Mouse (Mus musculus) hindbrain, embryonic 14.5 days (tissue): ENCODE data around the gene 2810459M11Rik. TPM values are rescaled to one million over a fixed set of nuclear protein-coding genes. Genes with fewer than 3 reads are reported as not detected.
A peak's percentile ranks its signal among the peaks of the same experiment; 100 is the strongest.
"Not testable (repeated sequence)": the region's sequence is repeated elsewhere in the genome, so short reads cannot be mapped to it uniquely, and the experiment has no call there.

Experiments used
- ATAC-seq: fragments of 200-750 bp; cut with Nextera tagmentation; 2 replicates; pipeline ENCODE4 v1.8.0; 2017; ENCODE audit warnings: moderate number of reproducible peaks, mild to moderate bottlenecking, moderate TSS enrichment, moderate library complexity; ENCODE audit not compliant: low FRiP score
- DNase-seq: peaks from one replicate; pipeline ENCODE4 v3.0.0-alpha.2; 2015; ENCODE audit warnings: low spot score
- H3K27ac ChIP-seq: fragments of 300-500 bp; sonication (generic); 2 replicates; pipeline ENCODE4 v1.5.1; 2014; ENCODE audit warnings: mild to moderate bottlenecking, moderate library complexity
- H3K27me3 ChIP-seq: fragments of 300-500 bp; sonication (generic); 2 replicates; pipeline ENCODE4 v1.6.1; 2014; ENCODE audit warnings: mild to moderate bottlenecking, low read length, mixed read lengths; ENCODE audit not compliant: control insufficient read depth, insufficient read depth
- H3K36me3 ChIP-seq: fragments of 300-500 bp; sonication (generic); replicated peaks from 2 replicates; pipeline ENCODE4 v1.6.1; 2014; ENCODE audit not compliant: control insufficient read depth, insufficient read depth
- H3K4me1 ChIP-seq: fragments of 300-500 bp; sonication (generic); replicated peaks from 2 replicates; pipeline ENCODE4 v1.6.1; 2014; ENCODE audit warnings: antibody characterized with exemption, low read length, mixed read lengths; ENCODE audit not compliant: control insufficient read depth, insufficient read depth
- H3K4me2 ChIP-seq: fragments of 300-500 bp; sonication (generic); replicated peaks from 2 replicates; pipeline ENCODE4 v1.6.1; 2014; ENCODE audit warnings: mild to moderate bottlenecking, moderate library complexity
- H3K4me3 ChIP-seq: fragments of 300-500 bp; sonication (generic); replicated peaks from 2 replicates; pipeline ENCODE4 v1.5.1; 2014; ENCODE audit warnings: mild to moderate bottlenecking, low read length
- H3K9ac ChIP-seq: fragments of 300-500 bp; sonication (generic); 2 replicates; pipeline ENCODE4 v1.6.1; 2014
- H3K9me3 ChIP-seq: fragments of 300-500 bp; sonication (generic); 2 replicates; pipeline ENCODE4 v1.6.1; 2016; ENCODE audit warnings: low read length; ENCODE audit not compliant: control insufficient read depth
- WGBS: fragments of 180-500 bp; shearing (Covaris S2); extraction: QIAGEN DNeasy Blood & Tissue Kit; methylation state at CpG from one replicate; pipeline ENCODE4 v1.1.7; 2014; 5-methylcytosine and 5-hydroxymethylcytosine counted together
- polyA plus RNA-seq: library from polyadenylated mRNA; unstranded; fragments of >200 nt; fragmentation: Nextera tagmentation; extraction: Ambion mirVana; gene quantifications from 2 replicates; pipeline ENCODE4 v1.2.1, GENCODE M21; 2014

Gene 2810459M11Rik
- 8.6 and 12.7 TPM in 2 replicates for polyA plus RNA-seq

DNA sequence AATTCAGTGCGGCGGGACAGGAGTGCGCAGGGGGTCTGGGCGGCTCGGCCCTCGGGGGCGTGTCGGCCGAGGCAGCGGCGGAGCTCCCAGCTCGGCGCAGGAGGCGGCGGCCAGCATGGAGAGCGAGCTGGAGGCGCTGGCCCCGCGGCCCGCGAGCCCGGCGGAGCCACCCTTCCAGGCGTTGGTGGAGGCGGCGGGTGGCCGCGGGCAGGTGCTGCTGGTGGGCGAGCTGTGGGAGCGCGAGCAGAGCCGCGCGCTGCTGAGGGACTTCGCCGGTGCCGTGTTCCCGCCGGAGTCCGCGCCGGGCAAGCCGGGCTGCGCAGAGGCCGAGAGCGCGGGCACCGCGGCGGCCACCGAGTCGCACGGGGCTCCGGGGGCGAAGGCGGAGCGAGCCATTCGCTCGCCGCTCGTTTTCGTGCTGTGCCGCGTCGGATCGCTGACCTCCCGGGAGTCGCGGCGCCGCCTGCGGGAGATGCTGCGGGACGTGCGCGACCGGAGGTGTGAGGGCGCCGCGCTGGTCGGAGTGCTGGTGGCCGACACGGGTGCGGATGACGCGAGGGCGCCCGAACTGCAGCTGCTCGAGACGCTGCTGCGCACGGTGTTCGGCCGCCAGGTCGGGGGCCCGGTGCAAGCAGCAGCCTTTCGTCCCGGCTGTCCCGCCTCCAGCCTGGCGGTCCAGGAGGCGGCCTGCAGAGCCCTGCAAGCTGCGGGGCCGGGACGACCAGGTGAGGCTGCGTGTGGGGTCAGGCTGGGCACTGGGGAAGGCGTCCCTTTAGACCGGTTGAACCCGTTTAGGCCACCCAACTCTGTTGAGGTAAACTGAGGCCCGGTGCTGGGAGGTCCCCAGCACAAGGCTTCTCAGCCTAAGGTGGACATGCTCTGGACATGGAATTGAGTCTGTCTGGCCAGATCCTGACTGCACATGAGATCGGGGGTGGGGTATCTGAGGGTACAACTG lies at the start of gene 2810459M11Rik:
TSS of gene 2810459M11Rik (plus strand) at position 16 of the 958 bp plus-strand sequence.
- Histone ChIP-seq H3K27ac (peak within 1 kb of the TSS; percentile 43; the same call in 1 of the 2 replicates), H3K36me3 (no peaks in the 10 kb centered on the region), H3K4me1 (peaks cover 7% of the 10 kb centered on the region; the same call in 1 of the 2 replicates), H3K9me3 (peaks cover 5% of the 10 kb centered on the region; the same call in 1 of the 2 replicates), H3K4me2 (peak within 1 kb of the TSS; percentile 98), H3K9ac (peak within 1 kb of the TSS; percentile 74), H3K4me3 (peak within 1 kb of the TSS; percentile 68), H3K27me3 (peaks cover 44% of the 10 kb centered on the region)
- DNase-seq (no peak), ATAC-seq (peak; percentile 83)
- under 1% methylated on average over 97 of the region's 110 CpGs for WGBS

- Histone ChIP-seq H3K27me3 (no peaks in the 10 kb centered on the region), H3K9me3 (peaks cover 3% of the 10 kb centered on the region; the same call in 1 of the 2 replicates), H3K4me2 (no peak overlapping the region), H3K4me1 (no peaks in the 10 kb centered on the region), H3K9ac (no peak overlapping the region), H3K27ac (no peak overlapping the region), H3K4me3 (no peak overlapping the region), H3K36me3 (no peaks in the 10 kb centered on the region)
- WGBS: 85% methylated on average over 1 of the region's 1 CpGs
- no peak for DNase-seq
- no peak for ATAC-seq
These were observed 48.4 kb upstream of the 2810459M11Rik start for GRCm38 (mm10) chr1:85997221-85997620.

- Histone ChIP-seq H3K4me1 (no peaks in the 10 kb centered on the region), H3K27ac (no peak overlapping the region), H3K4me3 (no peak overlapping the region), H3K27me3 (no peaks in the 10 kb centered on the region), H3K9ac (no peak overlapping the region), H3K9me3 (peaks cover 3% of the 10 kb centered on the region; the same call in 1 of the 2 replicates), H3K36me3 (no peaks in the 10 kb centered on the region), H3K4me2 (no peak overlapping the region)
- no peak for ATAC-seq
- 85% methylated on average over 4 of the region's 4 CpGs for WGBS
- DNase-seq: no peak
These were observed 47.7 kb upstream of the 2810459M11Rik start for GRCm38 (mm10) chr1:85998012-85998411.

GRCm38 (mm10) chr1:85999853-86000570 lies 45.7 kb upstream of the 2810459M11Rik start:
- no peaks in the 10 kb centered on the region for H3K27me3 ChIP-seq
- 87% methylated on average over 18 of the region's 18 CpGs for WGBS
- no peak overlapping the region for H3K4me3 ChIP-seq

GRCm38 (mm10) chr1:86005540-86005939 lies 40.1 kb upstream of the 2810459M11Rik start:
- 95% methylated on average over 10 of the region's 10 CpGs for WGBS
- no peak overlapping the region for H3K4me2 ChIP-seq
- no peaks in the 10 kb centered on the region for H3K9me3 ChIP-seq
- no peaks in the 10 kb centered on the region for H3K27me3 ChIP-seq
- DNase-seq: no peak
- no peak for ATAC-seq
- H3K27ac ChIP-seq: no peak overlapping the region
- H3K36me3 ChIP-seq: no peaks in the 10 kb centered on the region
- no peak overlapping the region for H3K9ac ChIP-seq
- H3K4me1 ChIP-seq: no peaks in the 10 kb centered on the region
- no peak overlapping the region for H3K4me3 ChIP-seq

More at GRCm38 (mm10) chr1:85999853-86000570, 45.7 kb upstream of the 2810459M11Rik start:
- ATAC-seq (no peak), DNase-seq (no peak)
- H3K9me3 ChIP-seq: no peaks in the 10 kb centered on the region
- H3K27ac ChIP-seq: no peak overlapping the region
- no peak overlapping the region for H3K9ac ChIP-seq
- H3K4me1 ChIP-seq: no peaks in the 10 kb centered on the region
- H3K4me2 ChIP-seq: no peak overlapping the region
- H3K36me3 ChIP-seq: no peaks in the 10 kb centered on the region

- no peaks in the 10 kb centered on the region for H3K4me1 ChIP-seq
- 92% methylated on average over 6 of the region's 6 CpGs for WGBS
These were observed 39.6 kb upstream of the 2810459M11Rik start for GRCm38 (mm10) chr1:86006040-86006439.

DNA sequence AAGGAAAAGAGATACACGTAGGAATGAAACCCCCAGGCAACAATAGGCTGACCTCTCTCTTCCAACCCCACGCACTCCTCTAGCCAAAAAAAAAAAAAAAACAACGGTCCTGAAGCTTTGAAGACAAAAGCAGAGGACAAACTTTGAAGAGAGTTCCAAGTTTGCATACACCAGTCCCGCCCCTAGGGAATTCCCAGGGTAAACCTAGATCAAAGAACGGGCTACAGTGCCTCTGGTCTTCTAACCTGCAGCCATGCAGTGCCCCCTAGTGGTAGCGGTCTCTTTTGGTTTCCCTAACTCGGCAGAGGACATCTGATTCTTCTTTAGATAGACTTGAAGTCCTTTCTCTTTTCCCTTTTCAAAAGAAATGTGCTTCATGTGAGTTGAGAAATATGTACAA lies 37.9 kb upstream of the 2810459M11Rik start:
- H3K4me2 ChIP-seq: no peak overlapping the region
- H3K36me3 ChIP-seq: no peaks in the 10 kb centered on the region
- no peaks in the 10 kb centered on the region for H3K9me3 ChIP-seq
- ATAC-seq: peak; percentile 77; the same call in 1 of the 2 replicates
- H3K27ac ChIP-seq: no peak overlapping the region
- no peaks in the 10 kb centered on the region for H3K27me3 ChIP-seq
- WGBS: under 1% methylated on average over 7 of the region's 7 CpGs
- DNase-seq: peak; percentile 97
- no peaks in the 10 kb centered on the region for H3K4me1 ChIP-seq
- H3K9ac ChIP-seq: no peak overlapping the region
- no peak overlapping the region for H3K4me3 ChIP-seq

More at GRCm38 (mm10) chr1:86006040-86006439, 39.6 kb upstream of the 2810459M11Rik start:
- DNase-seq (no peak), ATAC-seq (no peak)
- Histone ChIP-seq H3K27me3 (no peaks in the 10 kb centered on the region), H3K9ac (no peak overlapping the region), H3K9me3 (no peaks in the 10 kb centered on the region), H3K27ac (no peak overlapping the region), H3K4me2 (no peak overlapping the region), H3K4me3 (no peak overlapping the region), H3K36me3 (no peaks in the 10 kb centered on the region)

DNA sequence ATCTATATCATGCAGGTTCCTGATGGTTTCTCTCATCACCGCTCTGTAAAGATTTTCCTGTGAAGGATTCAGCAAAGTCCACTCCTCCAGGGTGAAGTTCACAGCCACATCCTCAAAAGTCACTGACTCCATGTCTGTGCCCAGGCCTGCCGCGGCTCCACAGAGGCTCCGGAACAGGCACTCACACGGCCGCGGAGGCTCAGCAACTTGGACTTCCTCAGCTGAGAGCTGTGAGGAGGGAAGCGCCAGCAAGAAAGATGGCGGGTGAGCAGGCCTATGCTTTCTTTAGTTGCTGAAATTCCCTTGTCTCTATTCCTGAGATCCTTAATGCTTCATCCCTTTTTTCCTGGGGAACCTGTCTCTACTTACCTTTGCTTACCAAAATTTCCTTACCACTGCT lies 29.9 kb upstream of the 2810459M11Rik start:
- not testable (repeated sequence) for H3K27ac ChIP-seq, DNase-seq, H3K9me3 ChIP-seq, H3K9ac ChIP-seq, ATAC-seq, H3K4me3 ChIP-seq, H3K4me2 ChIP-seq, H3K4me1 ChIP-seq, H3K36me3 ChIP-seq
- 96% methylated on average over 9 of the region's 9 CpGs for WGBS
- H3K27me3 ChIP-seq: peaks cover 17% of the 10 kb centered on the region

DNA sequence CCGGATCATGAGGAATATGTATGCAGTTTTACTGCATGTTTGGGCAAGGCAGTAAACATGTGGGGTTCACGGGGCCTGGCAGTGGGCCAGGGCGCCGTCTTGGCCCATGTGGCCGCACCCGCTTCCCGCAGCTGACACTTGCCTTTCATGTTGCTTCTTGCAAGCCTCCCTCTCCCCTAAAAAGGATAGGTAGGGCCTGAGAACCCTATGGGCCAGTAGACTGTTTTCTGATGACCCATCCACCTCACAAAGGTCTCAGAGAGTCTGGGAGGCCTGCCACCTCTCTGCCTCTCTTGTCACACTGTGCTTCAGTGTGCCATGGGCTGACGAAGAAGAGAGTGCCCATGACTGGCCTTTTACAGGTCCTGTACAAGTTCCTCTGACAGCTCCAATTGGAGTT lies 29.1 kb upstream of the 2810459M11Rik start, which contains the start of gene Spata3:
TSS of gene Spata3 (plus strand) at position 301 of the 400 bp plus-strand sequence.
- DNase-seq: no peak
- Histone ChIP-seq H3K9ac (no peak within 1 kb of the TSS), H3K9me3 (no peaks in the 10 kb centered on the region), H3K4me1 (no peaks in the 10 kb centered on the region; the same call in 1 of the 2 replicates), H3K36me3 (no peaks in the 10 kb centered on the region), H3K27me3 (peaks cover 17% of the 10 kb centered on the region), H3K4me3 (no peak within 1 kb of the TSS), H3K27ac (no peak within 1 kb of the TSS), H3K4me2 (no peak within 1 kb of the TSS)
- ATAC-seq: no peak
- 92% methylated on average over 8 of the region's 8 CpGs for WGBS
